Mouse (Mus musculus) CH12.LX (cell line): ENCODE data around the gene Ndufv1.

Experiments
- ELF1 ChIP-seq: IDR thresholded peaks from 2 replicates; pipeline ENCODE4 v1.6.1; 2014; ENCODE audit warnings: low read depth, mild to moderate bottlenecking, inconsistent platforms, low read length, improper control_type of control experiment
- KAT2A ChIP-seq: IDR thresholded peaks from 2 replicates; pipeline ENCODE4 v1.6.1; 2012; ENCODE audit warnings: low read length, improper control_type of control experiment, inconsistent platforms; ENCODE audit not compliant: insufficient replicate concordance
- SIN3A ChIP-seq: IDR thresholded peaks from 2 replicates; pipeline ENCODE4 v1.6.1; 2012; ENCODE audit warnings: low read length, improper control_type of control experiment, inconsistent platforms
- USF2 ChIP-seq: conservative IDR thresholded peaks from 2 replicates; pipeline ENCODE4 v1.6.1; 2011; ENCODE audit warnings: low read depth, low read length, improper control_type of control experiment

GRCm38 (mm10) chr19:4003641-4004040 is 9.0 kb downstream of the Ndufv1 start:
- TF ChIP-seq USF2 (no peak), SIN3A (no peak), KAT2A (no peak), ELF1 (no peak)
